Mouse (Mus musculus) heart, embryonic 12.5 days (tissue): Measurements from ENCODE around the gene D330020A13Rik. TPM values are rescaled to one million over a fixed set of nuclear protein-coding genes. Genes with fewer than 3 reads are reported as not detected.

Experiments used
- ATAC-seq: fragments of 200-750 bp; cut with Nextera tagmentation; 2 replicates; pipeline ENCODE4 v1.8.0; 2017; ENCODE audit warnings: moderate TSS enrichment, moderate library complexity; ENCODE audit not compliant: insufficient number of reproducible peaks, low FRiP score
- H3K27ac ChIP-seq: fragments of 300-500 bp; sonication (generic); 2 replicates; pipeline ENCODE4 v1.5.1; 2016; ENCODE audit warnings: mild to moderate bottlenecking, moderate library complexity; ENCODE audit not compliant: poor library complexity, severe bottlenecking
- H3K27me3 ChIP-seq: fragments of 300-500 bp; sonication (generic); replicated peaks from 2 replicates; pipeline ENCODE4 v1.6.1; 2016; ENCODE audit warnings: mild to moderate bottlenecking, moderate library complexity
- H3K36me3 ChIP-seq: fragments of 300-500 bp; sonication (generic); 2 replicates; pipeline ENCODE4 v1.6.1; 2016; ENCODE audit warnings: mild to moderate bottlenecking, moderate library complexity
- H3K4me1 ChIP-seq: fragments of 300-500 bp; sonication (generic); replicated peaks from 2 replicates; pipeline ENCODE4 v1.6.1; 2016; ENCODE audit warnings: mild to moderate bottlenecking
- H3K4me2 ChIP-seq: fragments of 300-500 bp; sonication (generic); 2 replicates; pipeline ENCODE4 v1.6.1; 2016; ENCODE audit warnings: mild to moderate bottlenecking, moderate library complexity
- H3K4me3 ChIP-seq: fragments of 300-500 bp; sonication (generic); 2 replicates; pipeline ENCODE4 v1.5.1; 2016; ENCODE audit warnings: mild to moderate bottlenecking
- H3K9ac ChIP-seq: fragments of 300-500 bp; sonication (generic); 2 replicates; pipeline ENCODE4 v1.6.1; 2016; ENCODE audit warnings: mild to moderate bottlenecking, moderate library complexity
- H3K9me3 ChIP-seq: fragments of 300-500 bp; sonication (generic); replicated peaks from 2 replicates; pipeline ENCODE4 v1.6.1; 2016; ENCODE audit warnings: mild to moderate bottlenecking, moderate library complexity
- WGBS: fragments of 180-500 bp; shearing (Covaris S2); methylation state at CpG from one replicate; pipeline ENCODE4 v1.1.7; 2016; 5-methylcytosine and 5-hydroxymethylcytosine counted together
- polyA plus RNA-seq: library from polyadenylated mRNA; unstranded; fragments of >200 nt; fragmentation: Nextera tagmentation; extraction: Ambion mirVana; gene quantifications from 2 replicates; pipeline ENCODE4 v1.2.1, GENCODE M21; 2016

The D330020A13Rik gene
- polyA plus RNA-seq, 1 experiment from 2014 or later = 0.27 TPM

DNA sequence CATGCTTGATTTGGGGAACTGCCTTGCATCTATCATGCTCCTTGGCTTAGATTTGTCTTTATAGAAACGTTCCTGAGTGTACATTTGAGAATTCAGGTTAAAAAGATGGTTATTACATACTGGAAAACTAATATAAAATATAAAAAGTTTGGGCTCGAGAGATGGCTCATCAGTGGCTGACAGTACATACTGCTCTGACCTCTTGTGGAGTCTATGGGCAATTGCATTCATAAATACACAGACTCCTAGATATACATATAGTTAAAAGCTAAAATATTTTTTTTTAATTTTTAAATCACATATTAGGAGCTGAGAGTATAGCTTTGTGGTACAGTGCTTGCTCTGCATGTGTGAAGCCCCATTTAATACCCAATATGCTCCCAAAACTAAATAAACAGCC lies 38.2 kb downstream of the D330020A13Rik start:
- ATAC-seq = no peak
- Histone ChIP-seq H3K4me3 (no peak overlapping the region), H3K27ac (no peak overlapping the region), H3K27me3 (no peaks in the 10 kb centered on the region), H3K9me3 (no peaks in the 10 kb centered on the region), H3K36me3 (peaks cover 86% of the 10 kb centered on the region), H3K9ac (no peak overlapping the region), H3K4me2 (no peak overlapping the region), H3K4me1 (no peaks in the 10 kb centered on the region)
- WGBS = 80% methylated on average over 2 of the region's 2 CpGs

GRCm38 (mm10) chr6:120343992-120344391 lies 49.8 kb downstream of the D330020A13Rik start:
- Histone ChIP-seq H3K9me3 (no peaks in the 10 kb centered on the region), H3K36me3 (peaks cover 86% of the 10 kb centered on the region)

More at GRCm38 (mm10) chr6:120343992-120344391, 49.8 kb downstream of the D330020A13Rik start:
- Histone ChIP-seq H3K4me3 (no peak overlapping the region), H3K4me1 (no peaks in the 10 kb centered on the region), H3K27ac (no peak overlapping the region), H3K27me3 (no peaks in the 10 kb centered on the region), H3K9ac (no peak overlapping the region), H3K4me2 (no peak overlapping the region)
- 70% methylated on average over 1 of the region's 1 CpGs for WGBS
- no peak for ATAC-seq

Other genes with a start within 250 kb of the D330020A13Rik start
- not detected in 2 replicates for gene Ninj2, start 201.0 kb upstream of the D330020A13Rik start, polyA plus RNA-seq
- 0.53 and 0.59 TPM in 2 replicates for gene B4galnt3, start 195 bp downstream of the D330020A13Rik start, polyA plus RNA-seq
- 37.7 and 41.7 TPM in 2 replicates for gene Kdm5a, start 69.8 kb downstream of the D330020A13Rik start, polyA plus RNA-seq
- 20.8 and 22.7 TPM in 2 replicates for gene Ccdc77, start 70.0 kb downstream of the D330020A13Rik start, polyA plus RNA-seq
- gene Il17ra, start 168.9 kb downstream of the D330020A13Rik start, polyA plus RNA-seq = 5.9 and 7.3 TPM in 2 replicates
- gene Tmem121b, start 199.4 kb downstream of the D330020A13Rik start, polyA plus RNA-seq = 0.10 and 0.15 TPM in 2 replicates
- gene Hdhd5, start 237.0 kb downstream of the D330020A13Rik start, polyA plus RNA-seq = 16.0 and 17.9 TPM in 2 replicates